Mouse (Mus musculus) adrenal gland, postnatal 10 days (tissue): ENCODE data around the gene Cd247. TPM values are rescaled to one million over a fixed set of nuclear protein-coding genes. Genes with fewer than 3 reads are reported as not detected.

Source experiments
- DNase-seq: peaks from one replicate; pipeline ENCODE4 v3.0.0; 2021; ENCODE audit warnings: mixed read lengths
- total RNA-seq, 2 experiments: library from RNA; stranded (reverse); gene quantifications; 2 replicates each; pipeline ENCODE4 v1.2.3; 2021

Gene Cd247
- total RNA-seq, 2 experiments from 2014 or later = 3.2 to 4.5 TPM

- DNase-seq = no peak
Observed at GRCm38 (mm10) chr1:165819147-165819546, 30.7 kb downstream of the Cd247 start.

GRCm38 (mm10) chr1:165822031-165822430 lies 33.5 kb downstream of the Cd247 start:
- no peak for DNase-seq

GRCm38 (mm10) chr1:165828173-165828572 lies 39.7 kb downstream of the Cd247 start:
- no peak for DNase-seq

GRCm38 (mm10) chr1:165828615-165829014 lies 40.1 kb downstream of the Cd247 start:
- DNase-seq = no peak

- DNase-seq = no peak
Observed at GRCm38 (mm10) chr1:165829890-165830289, 41.4 kb downstream of the Cd247 start.

GRCm38 (mm10) chr1:165833244-165833643 lies 44.8 kb downstream of the Cd247 start:
- DNase-seq = no peak

GRCm38 (mm10) chr1:165833910-165834632 lies 45.6 kb downstream of the Cd247 start:
- DNase-seq = no peak

- DNase-seq = no peak
Observed at GRCm38 (mm10) chr1:165834633-165834975, 46.1 kb downstream of the Cd247 start.

- peak; percentile 50 for DNase-seq
Observed at GRCm38 (mm10) chr1:165836461-165836860, 48.0 kb downstream of the Cd247 start.

GRCm38 (mm10) chr1:165837546-165837945 lies 49.1 kb downstream of the Cd247 start:
- DNase-seq = no peak

- no peak for DNase-seq
Observed at GRCm38 (mm10) chr1:165839201-165839600, 50.7 kb downstream of the Cd247 start.

GRCm38 (mm10) chr1:165840548-165841230 lies 52.2 kb downstream of the Cd247 start:
- peak; percentile 19 for DNase-seq

- DNase-seq = no peak
Observed at GRCm38 (mm10) chr1:165842170-165842569, 53.7 kb downstream of the Cd247 start.

GRCm38 (mm10) chr1:165843586-165843985 lies 55.1 kb downstream of the Cd247 start:
- no peak for DNase-seq

GRCm38 (mm10) chr1:165844466-165844951 lies 56.0 kb downstream of the Cd247 start:
- peak; percentile 31 for DNase-seq

- DNase-seq = peak; percentile 41
Observed at GRCm38 (mm10) chr1:165844956-165845355, 56.5 kb downstream of the Cd247 start.

- DNase-seq = peak; percentile 40
Observed at GRCm38 (mm10) chr1:165845366-165845765, 56.9 kb downstream of the Cd247 start.

GRCm38 (mm10) chr1:165848417-165848816 lies 59.9 kb downstream of the Cd247 start:
- DNase-seq = no peak

GRCm38 (mm10) chr1:165848881-165849280 lies 60.4 kb downstream of the Cd247 start:
- DNase-seq = no peak

GRCm38 (mm10) chr1:165849458-165850445 lies 61.3 kb downstream of the Cd247 start:
- DNase-seq = no peak

- DNase-seq = no peak
Observed at GRCm38 (mm10) chr1:165852131-165852530, 63.6 kb downstream of the Cd247 start.

GRCm38 (mm10) chr1:165853131-165853721 lies 64.7 kb downstream of the Cd247 start:
- no peak for DNase-seq
